Mouse (Mus musculus) leukemia stem cell, adult 10-12 weeks (primary cell): ENCODE results near the gene Fbxl14. TPM values are rescaled to one million over a fixed set of nuclear protein-coding genes. Genes with fewer than 3 reads are reported as not detected.

Source experiments
- polyA plus RNA-seq: library from polyadenylated mRNA; stranded (reverse); fragments of >175 nt; gene quantifications from 2 replicates; pipeline ENCODE4 v1.2.3, GENCODE M21; 2012; ENCODE audit warnings: low replicate concordance

Gene Fbxl14
- polyA plus RNA-seq = 61.7 and 102 TPM in 2 replicates

GRCm38 (mm10) chr6:119479343-119479875 is at the start of gene Fbxl14:
Gene Fbxl14 (plus strand): TSS chr6:119479668.

Other genes starting within 250 kb of the Fbxl14 start
- 0.99 TPM in 1 of 2 replicates, not detected in the other for gene Cacna2d4, start 243.1 kb upstream of the Fbxl14 start, polyA plus RNA-seq
- 0.08 TPM in 1 of 2 replicates, not detected in the other for gene Lrtm2, start 148.9 kb upstream of the Fbxl14 start, polyA plus RNA-seq
- 14.0 and 23.8 TPM in 2 replicates for gene Adipor2, start 62.0 kb upstream of the Fbxl14 start, polyA plus RNA-seq
- 0.41 TPM in 1 of 2 replicates, not detected in the other for gene Wnt5b, start 64.7 kb downstream of the Fbxl14 start, polyA plus RNA-seq